Mouse (Mus musculus): ENCODE data around the gene Matk.

The Matk gene

GRCm38 (mm10) chr10:81303761-81304160, 51.0 kb downstream of the Matk start:
- DNase-seq (ENCODE audit: low spot score) = no peak

DNA sequence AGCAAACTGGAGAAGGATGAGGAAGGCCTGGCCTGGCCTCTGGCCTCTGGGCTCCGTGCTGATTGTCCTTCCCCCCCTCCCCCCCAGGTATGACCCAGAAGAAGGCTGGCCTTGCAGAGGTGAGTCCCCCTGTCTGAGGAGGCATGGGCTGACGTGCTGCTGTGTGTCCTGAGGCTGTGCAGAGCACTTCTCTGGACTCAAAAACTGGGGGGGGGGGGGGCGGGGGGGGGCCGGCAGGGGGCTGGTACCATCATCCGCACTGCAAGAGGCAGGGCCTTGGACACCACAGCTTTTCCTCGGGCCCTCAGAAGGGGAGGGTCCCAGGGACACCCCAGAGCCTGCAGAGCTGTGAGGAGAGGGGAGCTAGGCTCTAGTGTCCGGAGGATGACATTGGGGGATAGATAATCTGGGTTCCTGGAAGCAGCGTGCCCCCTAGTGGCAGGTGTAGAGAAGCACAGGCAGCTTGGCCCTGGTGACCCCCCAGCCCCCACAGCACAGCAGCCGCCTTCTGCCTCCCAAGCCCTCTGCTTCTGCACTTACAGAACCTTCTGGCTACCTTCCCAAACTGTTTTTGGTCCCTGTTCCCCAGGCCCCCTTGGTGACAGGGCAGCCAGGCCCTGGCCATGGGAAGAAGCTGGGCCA, 52.0 kb downstream of the Matk start:
- DNase-seq (ENCODE audit: low spot score) = no peak

GRCm38 (mm10) chr10:81305663-81306062, 52.9 kb downstream of the Matk start:
- no peak for DNase-seq (ENCODE audit: low spot score)

DNA sequence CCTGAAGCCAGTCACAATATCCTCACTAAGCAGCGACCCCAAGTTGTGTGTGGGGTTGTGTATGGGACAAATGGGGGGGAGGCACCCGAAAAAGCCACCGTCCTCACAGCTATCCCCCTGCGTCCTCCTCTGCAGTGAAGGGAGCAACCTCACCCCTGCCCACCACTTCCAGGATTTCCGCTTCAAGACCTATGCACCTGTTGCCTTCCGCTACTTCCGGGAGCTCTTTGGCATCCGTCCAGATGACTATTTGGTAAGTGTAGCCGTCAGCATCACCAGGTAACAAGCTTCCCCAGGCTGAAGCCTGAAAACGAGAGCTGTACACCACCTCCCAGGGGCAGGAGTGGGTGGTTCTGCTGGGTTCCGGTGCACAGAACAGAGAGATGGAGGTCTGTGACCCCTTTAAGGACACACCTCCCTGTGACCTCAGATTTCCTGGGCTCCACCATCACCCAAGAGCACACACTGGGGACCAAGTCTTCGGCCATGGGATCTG, 53.5 kb downstream of the Matk start:
- no peak for DNase-seq (ENCODE audit: low spot score)

DNA sequence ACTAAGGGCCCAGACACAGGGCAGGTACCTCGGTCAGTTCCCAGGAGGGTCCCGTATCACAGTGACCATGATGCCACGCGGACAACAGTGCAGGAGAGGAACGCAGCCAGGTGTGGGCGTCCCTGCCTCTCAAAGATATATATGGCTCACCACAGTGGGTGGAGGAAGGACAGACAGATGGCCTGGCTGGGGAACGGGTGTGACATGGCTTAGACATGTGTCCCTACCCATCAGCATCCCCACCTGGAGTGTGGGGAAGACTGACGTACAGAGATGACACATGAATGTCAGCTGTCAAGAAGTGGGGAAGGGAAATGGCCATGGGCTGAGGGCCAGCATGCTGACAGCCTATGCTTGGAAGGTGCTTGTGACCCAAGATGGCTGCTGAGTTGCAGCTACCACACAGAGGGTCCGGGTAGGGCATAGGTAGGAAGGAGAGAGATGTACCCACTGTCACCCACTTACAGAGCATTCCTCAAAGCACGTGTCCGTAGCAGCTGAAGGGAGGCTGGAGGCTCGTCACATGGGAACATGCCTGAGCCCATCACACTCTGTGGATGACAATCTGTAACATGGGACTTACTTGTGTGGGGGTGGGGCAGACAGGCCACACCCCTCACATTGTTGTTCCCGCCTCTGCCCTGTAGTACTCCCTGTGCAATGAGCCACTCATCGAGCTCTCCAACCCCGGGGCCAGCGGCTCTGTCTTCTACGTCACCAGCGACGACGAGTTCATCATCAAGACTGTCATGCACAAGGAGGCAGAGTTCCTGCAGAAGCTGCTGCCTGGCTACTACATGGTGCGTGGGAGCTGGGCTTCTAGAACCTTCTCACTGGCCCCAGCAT, 54.3 kb downstream of the Matk start:
- DNase-seq (ENCODE audit: low spot score) = no peak

- DNase-seq (ENCODE audit: low spot score) = no peak
Observed at GRCm38 (mm10) chr10:81309571-81309970, 56.8 kb downstream of the Matk start.

Measured in ovary, adult 18-20 months (tissue).